Mouse (Mus musculus) liver, embryonic 16.5 days (tissue): ENCODE measurements around the gene Strap. TPM values are rescaled to one million over a fixed set of nuclear protein-coding genes. Genes with fewer than 3 reads are reported as not detected.

Experiments used
- ATAC-seq: fragments of 200-750 bp; cut with Nextera tagmentation; 2 replicates; pipeline ENCODE4 v1.8.0; 2017; ENCODE audit warnings: low read depth, mild to moderate bottlenecking, moderate number of reproducible peaks, moderate library complexity
- H3K27ac ChIP-seq: fragments of 300-500 bp; sonication (generic); 2 replicates; pipeline ENCODE4 v1.5.1; 2014; ENCODE audit warnings: mild to moderate bottlenecking, low read length
- H3K27me3 ChIP-seq: fragments of 300-500 bp; sonication (generic); 2 replicates; pipeline ENCODE4 v1.6.1; 2014; ENCODE audit warnings: low read depth, low read length, mixed read lengths; ENCODE audit not compliant: control insufficient read depth, insufficient read depth
- H3K36me3 ChIP-seq: fragments of 300-500 bp; sonication (generic); 2 replicates; pipeline ENCODE4 v1.6.1; 2014; ENCODE audit warnings: mild to moderate bottlenecking; ENCODE audit not compliant: control insufficient read depth, insufficient read depth
- H3K4me1 ChIP-seq: fragments of 300-500 bp; sonication (generic); 2 replicates; pipeline ENCODE4 v1.6.1; 2014; ENCODE audit warnings: low read depth, low read length, mixed read lengths; ENCODE audit not compliant: control insufficient read depth
- H3K4me2 ChIP-seq: fragments of 300-500 bp; sonication (generic); 2 replicates; pipeline ENCODE4 v1.6.1; 2014; ENCODE audit warnings: low read depth, low read length, mixed read lengths
- H3K4me3 ChIP-seq: fragments of 300-500 bp; sonication (generic); 2 replicates; pipeline ENCODE4 v1.5.1; 2014; ENCODE audit warnings: low read depth, mild to moderate bottlenecking, low read length
- H3K9ac ChIP-seq: fragments of 300-500 bp; sonication (generic); 2 replicates; pipeline ENCODE4 v1.6.1; 2014; ENCODE audit warnings: low read depth, low read length
- H3K9me3 ChIP-seq: fragments of 300-500 bp; sonication (generic); replicated peaks from 2 replicates; pipeline ENCODE4 v1.6.1; 2016; ENCODE audit warnings: low read length; ENCODE audit not compliant: control insufficient read depth
- WGBS: fragments of 180-500 bp; shearing (Covaris S2); extraction: QIAGEN DNeasy Blood & Tissue Kit; methylation state at CpG from one replicate; pipeline ENCODE4 v1.1.7; 2014; ENCODE audit not compliant: insufficient replicate concordance; 5-methylcytosine and 5-hydroxymethylcytosine counted together
- polyA plus RNA-seq: library from polyadenylated mRNA; unstranded; fragments of >200 nt; fragmentation: Nextera tagmentation; extraction: Ambion mirVana; gene quantifications from 2 replicates; pipeline ENCODE4 v1.2.1, GENCODE M21; 2015

Gene Strap
- polyA plus RNA-seq, 1 experiment from 2014 or later = 58.8 TPM

DNA sequence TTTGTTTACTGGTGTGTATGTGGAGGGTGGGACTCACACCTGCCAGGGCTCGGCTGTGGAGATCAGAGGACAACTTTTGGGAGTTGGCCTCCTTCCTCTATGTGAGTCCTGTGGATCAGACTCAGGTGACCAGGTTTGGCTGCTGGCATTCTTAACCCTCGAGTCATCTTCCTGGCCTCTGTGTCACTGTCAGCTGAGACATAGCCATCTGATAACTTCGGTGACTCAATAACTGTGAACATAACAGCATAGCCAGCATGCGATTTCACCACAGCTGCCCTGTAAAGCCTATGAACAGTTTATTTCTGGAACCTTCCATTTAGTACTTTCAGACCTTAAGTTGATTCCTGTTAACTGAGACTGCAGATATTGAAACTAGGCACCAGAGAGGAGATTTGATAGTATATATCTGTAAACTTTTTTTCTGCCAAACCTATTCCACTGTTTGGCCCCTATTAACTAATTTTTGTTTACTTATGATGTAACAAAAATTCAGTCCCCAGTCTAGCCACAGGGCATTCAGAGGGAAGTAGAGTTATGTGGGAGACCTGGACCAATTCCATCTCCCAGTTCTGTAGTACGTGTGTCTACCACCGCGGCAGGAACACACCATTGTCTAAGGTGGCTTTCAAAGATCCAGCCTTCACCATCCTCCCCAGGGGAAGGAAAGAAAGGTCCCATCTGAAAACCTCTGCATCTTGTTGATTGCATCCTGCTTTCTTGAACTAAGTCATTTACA is 49.2 kb downstream of the Strap start:
- no peaks in the 10 kb centered on the region for H3K9me3 ChIP-seq
- no peak overlapping the region for H3K4me3 ChIP-seq
- H3K36me3 ChIP-seq = peaks cover 2% of the 10 kb centered on the region; the same call in 1 of the 2 replicates
- no peaks in the 10 kb centered on the region for H3K27me3 ChIP-seq
- WGBS = 70% methylated on average over 7 of the region's 7 CpGs
- H3K27ac ChIP-seq = no peak overlapping the region
- no peaks in the 10 kb centered on the region for H3K4me1 ChIP-seq
- H3K9ac ChIP-seq = no peak overlapping the region
- no peak overlapping the region for H3K4me2 ChIP-seq
- no peak for ATAC-seq

DNA sequence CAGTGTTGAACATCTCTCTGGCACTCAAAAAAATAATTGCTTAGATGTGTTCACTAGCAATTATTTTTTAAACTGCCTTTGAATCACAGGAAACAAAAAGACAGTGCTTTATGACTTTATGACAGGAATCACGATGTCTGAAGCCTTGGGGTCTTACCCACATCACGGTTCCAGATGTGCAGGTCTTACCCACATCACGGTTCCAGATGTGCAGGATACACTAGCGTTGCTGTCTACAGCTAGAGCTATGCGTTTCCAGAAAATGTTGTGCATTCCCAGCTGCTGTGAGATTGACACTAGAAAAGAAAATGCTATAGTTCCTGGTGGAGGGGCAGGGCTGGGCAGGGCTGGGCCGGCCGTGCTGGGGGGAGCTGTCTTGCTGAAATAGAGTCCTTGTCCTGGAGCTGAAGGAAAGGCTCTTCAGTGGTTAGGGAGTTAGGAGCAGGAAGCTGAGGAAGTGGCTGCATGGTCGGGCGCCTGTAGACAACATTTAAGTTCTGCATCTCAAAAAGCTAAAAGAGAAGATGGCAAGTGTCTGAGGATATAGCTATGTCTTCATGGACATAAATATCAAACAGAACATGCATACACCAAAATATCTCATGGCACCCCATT is 54.2 kb downstream of the Strap start:
- Histone ChIP-seq H3K36me3 (no peaks in the 10 kb centered on the region; the same call in 1 of the 2 replicates), H3K27me3 (no peaks in the 10 kb centered on the region), H3K4me3 (no peak overlapping the region), H3K9me3 (no peaks in the 10 kb centered on the region), H3K4me1 (no peaks in the 10 kb centered on the region), H3K4me2 (no peak overlapping the region), H3K27ac (no peak overlapping the region), H3K9ac (no peak overlapping the region)
- ATAC-seq = no peak
- 41% methylated on average over 9 of the region's 9 CpGs for WGBS

DNA sequence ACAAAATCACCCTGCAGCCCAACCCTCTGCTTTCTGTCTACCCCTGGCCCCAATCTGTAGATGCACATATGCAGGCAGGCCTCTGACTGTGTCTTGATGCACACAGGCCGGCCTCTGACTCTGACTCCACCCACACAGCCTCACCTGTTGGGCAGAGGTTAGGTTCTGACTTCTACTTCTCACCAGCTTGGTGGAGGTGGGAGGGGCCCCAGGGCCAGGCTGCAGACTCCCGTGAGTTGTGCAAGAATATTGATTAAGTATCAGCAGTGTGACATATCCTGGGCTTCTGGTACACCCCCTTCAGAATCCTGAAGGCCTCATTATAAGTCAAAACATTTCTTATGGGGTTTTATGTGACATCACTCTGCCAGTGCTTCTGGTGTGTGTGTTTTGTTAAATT is 54.8 kb downstream of the Strap start:
- no peak overlapping the region for H3K9ac ChIP-seq
- WGBS = 47% methylated on average over 2 of the region's 2 CpGs
- no peak overlapping the region for H3K4me3 ChIP-seq
- ATAC-seq = no peak
- H3K4me1 ChIP-seq = no peaks in the 10 kb centered on the region
- H3K27me3 ChIP-seq = no peaks in the 10 kb centered on the region
- H3K4me2 ChIP-seq = no peak overlapping the region
- H3K27ac ChIP-seq = no peak overlapping the region
- no peaks in the 10 kb centered on the region; the same call in 1 of the 2 replicates for H3K36me3 ChIP-seq
- no peaks in the 10 kb centered on the region for H3K9me3 ChIP-seq

DNA sequence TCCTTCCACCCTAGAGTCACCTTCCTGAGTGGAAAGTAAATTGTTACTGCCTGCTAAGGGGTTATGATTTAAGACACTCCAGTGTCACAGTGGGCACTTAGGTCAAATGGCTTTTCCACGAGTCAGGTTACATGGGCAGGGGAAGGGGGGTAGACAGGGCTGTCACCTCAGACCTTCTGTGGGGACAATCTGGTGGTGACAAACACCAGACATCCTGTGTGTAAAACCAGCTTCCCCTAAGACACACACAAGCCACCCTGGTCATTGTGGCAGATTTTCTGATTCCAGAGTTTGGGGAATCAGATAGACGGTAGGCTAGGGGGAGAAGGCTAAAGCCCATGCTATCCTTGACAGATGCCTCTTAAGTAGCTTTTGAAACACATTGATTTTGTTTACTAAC is 60.6 kb downstream of the Strap start:
- 18% methylated on average over 2 of the region's 2 CpGs for WGBS
- no peak overlapping the region for H3K4me3 ChIP-seq
- no peak overlapping the region for H3K9ac ChIP-seq
- H3K27ac ChIP-seq = no peak overlapping the region
- H3K4me2 ChIP-seq = no peak overlapping the region
- H3K4me1 ChIP-seq = no peaks in the 10 kb centered on the region
- H3K27me3 ChIP-seq = no peaks in the 10 kb centered on the region
- no peaks in the 10 kb centered on the region for H3K9me3 ChIP-seq
- no peak for ATAC-seq
- peaks cover 6% of the 10 kb centered on the region for H3K36me3 ChIP-seq

DNA sequence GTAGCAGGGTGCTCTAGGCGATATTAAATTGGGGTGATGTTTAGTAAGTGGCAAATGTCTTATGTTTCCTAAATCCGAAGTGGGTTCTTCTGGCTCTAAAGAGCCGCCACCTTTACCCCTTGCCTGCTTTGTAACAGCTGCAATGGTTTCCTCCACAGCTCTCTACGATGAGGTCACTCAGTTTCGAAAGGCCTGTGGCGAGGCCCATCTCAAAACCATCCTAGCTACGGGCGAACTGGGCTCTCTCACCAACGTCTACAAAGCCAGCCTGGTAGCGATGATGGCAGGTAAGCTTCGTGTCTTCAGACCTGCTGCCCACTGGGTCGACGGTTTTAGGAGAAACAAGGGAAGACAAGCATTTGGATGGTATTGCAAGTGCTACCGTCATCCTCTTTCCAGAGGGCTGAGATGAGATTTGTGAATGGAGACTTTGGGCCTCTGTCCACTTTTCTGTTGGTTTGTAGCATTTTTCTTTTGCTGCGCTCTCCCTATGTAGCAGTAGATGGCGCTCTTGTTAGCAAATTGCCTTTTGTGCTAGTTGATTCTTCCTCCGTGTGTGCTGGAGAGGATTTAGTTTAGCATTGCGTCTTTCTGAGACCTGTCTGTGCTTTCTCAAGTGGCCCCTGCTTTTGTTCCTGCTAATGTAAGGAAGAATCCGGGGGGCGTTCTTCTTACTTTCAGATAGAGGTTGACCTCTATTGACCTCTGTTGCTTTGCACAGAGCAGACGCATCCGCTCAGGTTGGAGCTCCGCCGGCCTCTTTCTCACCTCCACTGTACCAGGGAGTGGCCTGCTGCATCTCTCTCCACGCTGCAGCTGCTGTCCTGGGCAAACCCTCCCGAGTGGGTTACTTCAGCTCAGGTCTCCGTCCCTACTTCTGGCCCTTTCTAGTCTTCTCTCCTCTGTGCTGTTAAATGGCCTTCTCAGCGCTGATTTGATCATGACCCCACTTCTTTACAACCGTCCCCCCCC is 62.0 kb downstream of the Strap start:
- no peak for ATAC-seq
- Histone ChIP-seq H3K27ac (no peak overlapping the region), H3K27me3 (no peaks in the 10 kb centered on the region), H3K9ac (no peak overlapping the region), H3K9me3 (no peaks in the 10 kb centered on the region), H3K4me2 (no peak overlapping the region), H3K4me3 (no peak overlapping the region), H3K36me3 (peaks cover 6% of the 10 kb centered on the region), H3K4me1 (no peaks in the 10 kb centered on the region)
- 68% methylated on average over 29 of the region's 29 CpGs for WGBS

DNA sequence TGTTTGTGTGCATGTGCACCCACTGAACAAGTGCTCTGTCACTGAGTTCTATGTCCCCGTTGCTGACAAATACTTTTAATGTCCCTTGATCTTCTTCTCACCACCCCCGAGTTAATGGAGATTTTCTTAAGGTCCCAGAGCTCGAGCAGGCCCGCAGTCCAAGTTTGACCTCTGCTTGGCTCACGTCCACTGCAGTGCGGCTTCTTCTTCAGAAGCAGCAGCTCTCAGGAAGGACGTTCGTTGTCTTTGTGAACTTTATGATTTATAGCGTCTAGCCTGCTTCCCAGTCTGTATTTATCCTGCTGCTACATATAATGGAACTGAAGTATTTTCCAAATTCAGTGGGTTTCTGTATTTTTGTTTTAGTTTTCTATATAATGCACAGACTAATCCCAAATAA is 64.4 kb downstream of the Strap start:
- Histone ChIP-seq H3K4me3 (no peak overlapping the region), H3K4me1 (no peaks in the 10 kb centered on the region), H3K9me3 (no peaks in the 10 kb centered on the region), H3K9ac (no peak overlapping the region), H3K4me2 (no peak overlapping the region), H3K27ac (no peak overlapping the region), H3K27me3 (no peaks in the 10 kb centered on the region), H3K36me3 (peaks cover 6% of the 10 kb centered on the region)
- ATAC-seq = no peak
- 74% methylated on average over 9 of the region's 9 CpGs for WGBS

Other genes starting within 250 kb of the Strap start
- gene Eps8, start 80.2 kb upstream of the Strap start, polyA plus RNA-seq = 2.3 and 3.7 TPM in 2 replicates
- gene Dera, start 19.5 kb downstream of the Strap start, polyA plus RNA-seq = 38.9 and 40.6 TPM in 2 replicates